ENCODE assay signal across 9 mouse cellular contexts in genomic region chr11:75458169-75458568, GRCm38 (mm10). TPM values are rescaled to one million over a fixed set of nuclear protein-coding genes. Genes with fewer than 3 reads are reported as not detected.
DNase-seq lines count a peak whose midpoint lies in the region; TF ChIP-seq lines count a peak whose summit lies in the region.
"Had no signal": no experiment of that assay in that cellular context is flagged by ENCODE, and none has a peak within 500 bp of the region (broad histone marks: within the 10 kb centered on the region; RNA-seq: fewer than 3 reads in every experiment).

No protein-coding gene starts in this region.

- H3K4me1 ChIP-seq in heart, adult 2 months (ENCODE audit: control insufficient read depth, insufficient read depth, low read length) = peaks cover 23% of the 10 kb centered on the region

- no peak for TF ChIP-seq EP300 in heart, adult 2 months (IDR thresholded peaks at IDR 0.05; ENCODE audit: insufficient read depth, low read depth, low read length)

- H3K36me3 ChIP-seq in heart, adult 2 months (ENCODE audit: control insufficient read depth, insufficient read depth, low read length) = peaks cover 8% of the 10 kb centered on the region
- H3K36me3 ChIP-seq: embryonic facial prominence, embryonic 13.5 days had no signal

- no peak for TF ChIP-seq POLR2A in heart, adult 2 months (IDR thresholded peaks at IDR 0.05; ENCODE audit: insufficient read depth, low read depth, low read length)

- intact Hi-C loops in heart, adult 2 months (cut with DNase I) = no loop called here
- intact Hi-C loops in heart, postnatal 36 days (cut with DNase I) = loop anchor here (5.0 kb wide), 1 partner anchor 56 kb away; no protein-coding TSS in a partner anchor

- WGBS in heart, adult 2 months = 25% methylated on average over 3 of the region's 3 CpGs

- no peaks in the 10 kb centered on the region for H3K79me2 ChIP-seq in heart, adult 2 months (replicated peaks; ENCODE audit: control insufficient read depth, insufficient read depth, low read length)

- peak in 1 of 2 experiments; percentile 20 for DNase-seq in heart, adult 2 months
- DNase-seq in heart, adult 8-10 months (ENCODE audit: low spot score) = no peak
- peak; percentile 82 for DNase-seq in 416B (ENCODE audit: low read depth)
- peak; percentile 29 for DNase-seq in Muller cell, postnatal 12 days (ENCODE audit: inconsistent ontology term)
- DNase-seq in heart, postnatal 36 days = peak; percentile 28 to 32
- DNase-seq in mesoderm, embryonic 11.5 days (ENCODE audit: low read depth, low spot score) = peak; percentile 33
- DNase-seq in right cerebral cortex, postnatal 4 days = no peak
- DNase-seq in yolk sac, embryonic 10.5 days (ENCODE audit: low spot score) = no peak

- peak overlapping the region; percentile 97 for H3K27ac ChIP-seq in heart, adult 2 months
- H3K27ac ChIP-seq: embryonic facial prominence, embryonic 13.5 days had no signal

- no peaks in the 10 kb centered on the region for H3K27me3 ChIP-seq in heart, adult 2 months (ENCODE audit: control insufficient read depth, insufficient read depth, low read length)
- H3K27me3 ChIP-seq: embryonic facial prominence, embryonic 13.5 days had no signal

- TF ChIP-seq CTCF in heart, adult 2 months (IDR thresholded peaks at IDR 0.05) = peak; percentile 75

- no peak overlapping the region for H3K4me3 ChIP-seq in heart, adult 2 months
- H3K4me3 ChIP-seq: embryonic facial prominence, embryonic 13.5 days had no signal

- no peak overlapping the region for H3K9ac ChIP-seq in heart, adult 2 months (ENCODE audit: low read depth, low read length)
- H3K9ac ChIP-seq: embryonic facial prominence, embryonic 13.5 days had no signal

RNA-seq across cellular contexts. Expression of gene Tlcd2, which starts 3.3 kb away (rescaled TPM):
- total RNA-seq in heart, adult 2 months (2021) = 1 to 10 TPM; 3.7 to 4.6 TPM
- 10.3 and 14.3 TPM in 2 replicates for polyA plus RNA-seq in heart, adult 2 months (2012; rRNA removed)
- total RNA-seq in heart, adult 8-10 months (2022) = 1 to 10 TPM; 2.8 to 5.1 (median 4.0) TPM
- 1 to 10 TPM; 5.4 to 7.1 TPM for total RNA-seq in heart, postnatal 36 days (2021)

RNA-seq across cellular contexts. Expression of gene Wdr81, which starts 3.7 kb away (rescaled TPM):
- 1 to 10 TPM; 7.0 to 8.3 TPM for total RNA-seq in heart, adult 2 months (2021)
- 6.6 and 9.6 TPM in 2 replicates for polyA plus RNA-seq in heart, adult 2 months (2012; rRNA removed)
- 10 to 100 TPM in 1 of 4 experiments, 1 to 10 TPM in 3; 7.9 to 10.1 (median 8.8) TPM for total RNA-seq in heart, adult 8-10 months (2022)
- 10 to 100 TPM in 1 of 2 experiments, 1 to 10 TPM in 1; 8.7 to 10.4 TPM for total RNA-seq in heart, postnatal 36 days (2021)

RNA-seq across cellular contexts. Expression of gene Serpinf2, which starts 18.8 kb away (rescaled TPM):
- total RNA-seq in heart, adult 2 months (2021) = not detected
- 0.18 and 0.61 TPM in 2 replicates for polyA plus RNA-seq in heart, adult 2 months (2012; rRNA removed)
- total RNA-seq in heart, adult 8-10 months (2022) = not detected
- total RNA-seq in heart, postnatal 36 days (2021) = not detected

RNA-seq across cellular contexts. Expression of gene Prpf8, which starts 28.4 kb away (rescaled TPM):
- total RNA-seq in heart, adult 2 months (2021) = 10 to 100 TPM; 84.4 to 93.2 TPM
- polyA plus RNA-seq in heart, adult 2 months (2012; rRNA removed) = 49.0 and 86.5 TPM in 2 replicates
- 10 to 100 TPM; 92.4 to 99.5 (median 94.6) TPM for total RNA-seq in heart, adult 8-10 months (2022)
- total RNA-seq in heart, postnatal 36 days (2021) = 10 to 100 TPM; 82.9 to 92.8 TPM

RNA-seq across cellular contexts. Expression of gene Serpinf1, which starts 35.7 kb away (rescaled TPM):
- total RNA-seq in heart, adult 2 months (2021) = 10 to 100 TPM; 17.4 to 28.5 TPM
- polyA plus RNA-seq in heart, adult 2 months (2012; rRNA removed) = 84.5 and 96.1 TPM in 2 replicates
- total RNA-seq in heart, adult 8-10 months (2022) = 10 to 100 TPM; 13.2 to 18.3 (median 16.8) TPM
- 10 to 100 TPM; 25.4 to 26.1 TPM for total RNA-seq in heart, postnatal 36 days (2021)

Comparison
In these comparisons a context has a peak if more than half of its experiments do, and no peak if none do; other contexts are left out.
1. DNase-seq: peak in 416B (single experiment), Muller cell, postnatal 12 days (single experiment), heart, postnatal 36 days (2 of 2) and mesoderm, embryonic 11.5 days (single experiment); none in heart, adult 8-10 months (single experiment), right cerebral cortex, postnatal 4 days (single experiment) and yolk sac, embryonic 10.5 days (single experiment).